Mouse (Mus musculus) midbrain, embryonic 15.5 days (tissue): ENCODE results near the gene Pld4. TPM values are rescaled to one million over a fixed set of nuclear protein-coding genes. Genes with fewer than 3 reads are reported as not detected.

Experiments used
- ATAC-seq: fragments of 200-750 bp; cut with Nextera tagmentation; replicated peaks from 2 replicates; pipeline ENCODE4 v1.8.0; 2017; ENCODE audit warnings: moderate TSS enrichment
- H3K27ac ChIP-seq: fragments of 300-500 bp; sonication (generic); 2 replicates; pipeline ENCODE4 v1.5.1; 2015; ENCODE audit warnings: mild to moderate bottlenecking, inconsistent platforms
- H3K27me3 ChIP-seq: fragments of 300-500 bp; sonication (generic); replicated peaks from 2 replicates; pipeline ENCODE4 v1.6.1; 2015; ENCODE audit warnings: inconsistent platforms
- H3K36me3 ChIP-seq: fragments of 300-500 bp; sonication (generic); replicated peaks from 2 replicates; pipeline ENCODE4 v1.6.1; 2015; ENCODE audit warnings: inconsistent platforms
- H3K4me1 ChIP-seq: fragments of 300-500 bp; sonication (generic); 2 replicates; pipeline ENCODE4 v1.6.1; 2015; ENCODE audit warnings: inconsistent platforms
- H3K4me2 ChIP-seq: fragments of 300-500 bp; sonication (generic); 2 replicates; pipeline ENCODE4 v1.6.1; 2015; ENCODE audit warnings: inconsistent platforms, mild to moderate bottlenecking, moderate library complexity
- H3K4me3 ChIP-seq: fragments of 300-500 bp; sonication (generic); 2 replicates; pipeline ENCODE4 v1.5.1; 2015; ENCODE audit warnings: mild to moderate bottlenecking, inconsistent platforms
- H3K9ac ChIP-seq: fragments of 300-500 bp; sonication (generic); 2 replicates; pipeline ENCODE4 v1.6.1; 2015; ENCODE audit warnings: mild to moderate bottlenecking, inconsistent platforms
- H3K9me3 ChIP-seq: fragments of 300-500 bp; sonication (generic); 2 replicates; pipeline ENCODE4 v1.6.1; 2016; ENCODE audit warnings: inconsistent platforms
- WGBS: fragments of 180-500 bp; shearing (Covaris S2); methylation state at CpG from one replicate; pipeline ENCODE4 v1.1.7; 2015; ENCODE audit warnings: mixed read lengths; 5-methylcytosine and 5-hydroxymethylcytosine counted together
- polyA plus RNA-seq: library from polyadenylated mRNA; unstranded; fragments of >200 nt; fragmentation: Nextera tagmentation; extraction: Ambion mirVana; gene quantifications from 2 replicates; pipeline ENCODE4 v1.2.1, GENCODE M21; 2015

The Pld4 gene
- polyA plus RNA-seq, 1 experiment from 2014 or later: 7.3 TPM

DNA sequence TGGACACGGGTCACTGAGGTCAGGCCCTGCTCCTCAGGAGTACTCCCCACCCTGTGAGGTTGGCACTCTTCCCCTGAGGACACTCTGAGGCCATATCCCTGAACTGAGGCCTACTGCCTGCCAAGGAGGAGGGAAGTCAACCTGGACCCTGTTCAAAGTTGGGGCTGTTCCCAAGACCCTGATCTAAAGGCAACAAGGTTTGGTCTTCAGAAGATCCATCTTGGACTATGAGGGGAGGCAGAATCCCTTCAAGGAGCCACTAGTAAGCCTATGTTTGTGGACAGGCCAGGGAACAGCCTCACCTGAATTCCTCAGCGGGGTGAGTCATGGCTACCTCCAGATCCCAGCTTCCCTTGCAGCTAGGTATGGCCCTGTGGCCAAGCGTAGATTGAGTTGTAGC is 984 bp upstream of the Pld4 start:
- H3K27me3 ChIP-seq: no peaks in the 10 kb centered on the region
- no peaks in the 10 kb centered on the region for H3K36me3 ChIP-seq
- no peak overlapping the region for H3K4me3 ChIP-seq
- no peak overlapping the region for H3K4me2 ChIP-seq
- WGBS: 90% methylated on average over 3 of the region's 3 CpGs
- no peak for ATAC-seq
- no peak overlapping the region for H3K9ac ChIP-seq
- H3K4me1 ChIP-seq: no peaks in the 10 kb centered on the region
- no peaks in the 10 kb centered on the region for H3K9me3 ChIP-seq
- no peak overlapping the region for H3K27ac ChIP-seq

DNA sequence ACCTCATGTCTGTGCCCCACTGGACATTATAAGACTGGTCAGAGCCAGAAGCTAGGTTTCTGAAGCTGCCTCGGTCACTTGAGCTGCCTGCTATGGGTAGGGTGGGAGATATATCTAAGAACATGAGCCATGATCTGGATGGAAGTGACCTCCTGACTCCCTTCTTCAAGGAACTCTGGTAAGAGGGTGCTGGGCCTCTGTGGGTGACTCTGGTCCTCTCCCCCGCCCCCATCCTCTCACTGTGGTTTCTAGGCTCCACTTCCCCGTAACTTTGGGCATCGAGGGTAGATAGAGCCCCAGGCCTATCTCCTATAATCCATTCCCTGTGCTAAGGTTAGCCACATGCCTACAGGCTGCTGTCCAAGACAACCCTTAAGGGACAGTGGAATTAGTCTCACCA is 956 bp downstream of the Pld4 start:
- Histone ChIP-seq H3K9me3 (no peaks in the 10 kb centered on the region), H3K4me1 (no peaks in the 10 kb centered on the region), H3K4me2 (no peak overlapping the region), H3K9ac (no peak overlapping the region), H3K27ac (no peak overlapping the region), H3K36me3 (no peaks in the 10 kb centered on the region), H3K4me3 (no peak overlapping the region), H3K27me3 (no peaks in the 10 kb centered on the region)
- no peak for ATAC-seq
- 87% methylated on average over 4 of the region's 4 CpGs for WGBS

DNA sequence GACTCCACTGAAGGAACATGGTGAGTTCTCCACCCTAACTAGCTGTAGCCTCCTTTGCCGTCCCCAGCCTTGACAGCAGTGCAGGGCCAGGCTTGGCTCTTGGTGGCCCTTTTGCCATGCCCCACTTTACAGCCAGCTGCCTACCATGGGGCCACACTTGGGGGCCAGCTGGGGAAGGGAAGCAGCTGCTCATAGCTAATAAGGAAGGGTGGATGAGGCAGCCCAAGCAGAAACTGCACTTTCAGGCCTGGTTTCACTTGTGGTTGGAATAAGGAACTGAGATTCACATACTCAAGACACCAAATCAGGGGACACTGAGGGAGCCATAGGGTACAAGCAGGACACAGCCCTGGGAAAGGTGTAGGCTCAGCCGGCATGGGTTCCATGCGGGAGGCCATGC is 1.6 kb downstream of the Pld4 start:
- Histone ChIP-seq H3K27me3 (no peaks in the 10 kb centered on the region), H3K36me3 (no peaks in the 10 kb centered on the region), H3K4me2 (no peak overlapping the region), H3K9me3 (no peaks in the 10 kb centered on the region), H3K27ac (no peak overlapping the region), H3K9ac (no peak overlapping the region), H3K4me3 (no peak overlapping the region), H3K4me1 (no peaks in the 10 kb centered on the region)
- no peak for ATAC-seq
- WGBS: 90% methylated on average over 3 of the region's 3 CpGs

DNA sequence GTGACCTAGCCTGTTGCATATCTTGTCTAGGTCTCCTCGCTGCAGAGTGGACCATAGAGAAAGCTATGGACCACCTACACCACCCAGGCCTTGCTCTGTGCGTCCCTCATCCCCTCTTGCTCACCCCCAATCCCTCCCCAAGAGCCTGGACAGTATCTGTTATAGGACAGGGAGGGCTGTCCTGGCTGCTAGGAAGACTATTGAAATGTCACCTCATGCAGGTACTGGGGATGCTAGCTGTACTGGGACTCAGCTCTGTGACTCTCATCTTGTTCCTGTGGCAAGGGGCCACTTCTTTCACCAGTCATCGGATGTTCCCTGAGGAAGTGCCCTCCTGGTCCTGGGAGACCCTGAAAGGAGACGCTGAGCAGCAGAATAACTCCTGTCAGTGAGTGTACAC is 2.7 kb downstream of the Pld4 start:
- Histone ChIP-seq H3K9me3 (no peaks in the 10 kb centered on the region), H3K27me3 (no peaks in the 10 kb centered on the region), H3K36me3 (no peaks in the 10 kb centered on the region), H3K4me2 (no peak overlapping the region), H3K4me1 (no peaks in the 10 kb centered on the region), H3K9ac (no peak overlapping the region), H3K27ac (no peak overlapping the region), H3K4me3 (no peak overlapping the region)
- ATAC-seq: no peak
- 84% methylated on average over 4 of the region's 4 CpGs for WGBS

DNA sequence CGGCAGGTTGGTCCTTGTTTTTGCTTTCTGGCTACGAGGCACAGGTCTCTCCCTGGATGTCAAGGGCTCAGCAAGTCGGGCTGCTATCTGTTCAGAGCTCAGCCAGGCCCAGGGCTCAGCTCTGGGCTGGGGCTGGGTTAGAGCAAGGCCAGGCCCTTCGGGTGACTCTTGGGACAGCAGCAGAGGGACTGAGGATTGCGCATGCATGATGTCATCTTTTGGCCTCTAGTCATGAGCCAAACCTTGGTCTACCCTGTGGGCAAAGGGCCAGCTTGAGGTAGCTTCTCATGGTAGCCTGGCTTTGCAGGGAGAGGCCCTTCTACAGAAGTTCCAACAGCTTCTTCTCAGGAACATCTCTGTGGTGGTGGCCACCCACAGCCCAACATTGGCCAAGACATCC is 3.7 kb downstream of the Pld4 start:
- WGBS: 83% methylated on average over 5 of the region's 5 CpGs
- Histone ChIP-seq H3K4me3 (no peak overlapping the region), H3K27me3 (no peaks in the 10 kb centered on the region), H3K36me3 (no peaks in the 10 kb centered on the region), H3K9ac (no peak overlapping the region), H3K4me2 (no peak overlapping the region), H3K27ac (no peak overlapping the region), H3K4me1 (no peaks in the 10 kb centered on the region), H3K9me3 (no peaks in the 10 kb centered on the region)
- no peak for ATAC-seq

DNA sequence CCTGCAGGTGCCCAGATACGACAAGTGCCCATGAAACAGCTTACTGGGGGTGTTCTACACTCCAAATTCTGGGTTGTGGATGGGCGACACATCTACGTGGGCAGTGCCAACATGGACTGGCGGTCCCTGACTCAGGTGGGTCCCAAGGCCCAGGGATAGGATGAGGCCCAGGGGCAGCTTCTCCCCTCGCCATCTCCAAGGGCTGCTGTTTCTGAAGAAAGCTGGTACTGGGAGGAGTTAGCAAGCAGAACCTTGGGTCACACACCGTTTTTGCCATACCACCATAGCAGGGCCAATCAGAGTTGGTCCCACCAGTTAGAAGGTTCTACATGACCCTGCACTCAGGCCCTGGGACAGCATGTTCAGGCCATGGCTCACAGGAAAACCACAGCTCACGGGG is 4.5 kb downstream of the Pld4 start:
- Histone ChIP-seq H3K27me3 (no peaks in the 10 kb centered on the region), H3K36me3 (no peaks in the 10 kb centered on the region), H3K4me3 (no peak overlapping the region), H3K9me3 (no peaks in the 10 kb centered on the region), H3K4me1 (no peaks in the 10 kb centered on the region), H3K9ac (no peak overlapping the region), H3K27ac (no peak overlapping the region), H3K4me2 (no peak overlapping the region)
- ATAC-seq: no peak
- WGBS: 84% methylated on average over 7 of the region's 7 CpGs

DNA sequence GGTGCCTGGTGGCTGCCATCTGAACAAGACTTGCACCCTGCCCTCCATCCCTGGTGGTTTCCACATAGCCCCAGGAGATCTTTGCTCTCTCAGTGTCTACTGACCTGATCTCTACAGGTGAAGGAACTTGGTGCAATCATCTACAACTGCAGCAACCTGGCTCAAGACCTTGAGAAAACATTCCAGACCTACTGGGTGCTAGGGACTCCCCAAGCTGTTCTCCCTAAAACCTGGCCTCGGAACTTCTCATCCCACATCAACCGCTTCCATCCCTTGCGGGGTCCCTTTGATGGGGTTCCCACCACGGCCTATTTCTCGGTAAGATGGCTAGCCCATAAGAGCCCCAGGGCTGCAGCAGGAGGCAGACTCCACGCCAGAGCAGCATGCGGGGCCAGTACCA is 6.1 kb downstream of the Pld4 start:
- H3K27me3 ChIP-seq: no peaks in the 10 kb centered on the region
- WGBS: 93% methylated on average over 7 of the region's 7 CpGs
- no peak for ATAC-seq

DNA sequence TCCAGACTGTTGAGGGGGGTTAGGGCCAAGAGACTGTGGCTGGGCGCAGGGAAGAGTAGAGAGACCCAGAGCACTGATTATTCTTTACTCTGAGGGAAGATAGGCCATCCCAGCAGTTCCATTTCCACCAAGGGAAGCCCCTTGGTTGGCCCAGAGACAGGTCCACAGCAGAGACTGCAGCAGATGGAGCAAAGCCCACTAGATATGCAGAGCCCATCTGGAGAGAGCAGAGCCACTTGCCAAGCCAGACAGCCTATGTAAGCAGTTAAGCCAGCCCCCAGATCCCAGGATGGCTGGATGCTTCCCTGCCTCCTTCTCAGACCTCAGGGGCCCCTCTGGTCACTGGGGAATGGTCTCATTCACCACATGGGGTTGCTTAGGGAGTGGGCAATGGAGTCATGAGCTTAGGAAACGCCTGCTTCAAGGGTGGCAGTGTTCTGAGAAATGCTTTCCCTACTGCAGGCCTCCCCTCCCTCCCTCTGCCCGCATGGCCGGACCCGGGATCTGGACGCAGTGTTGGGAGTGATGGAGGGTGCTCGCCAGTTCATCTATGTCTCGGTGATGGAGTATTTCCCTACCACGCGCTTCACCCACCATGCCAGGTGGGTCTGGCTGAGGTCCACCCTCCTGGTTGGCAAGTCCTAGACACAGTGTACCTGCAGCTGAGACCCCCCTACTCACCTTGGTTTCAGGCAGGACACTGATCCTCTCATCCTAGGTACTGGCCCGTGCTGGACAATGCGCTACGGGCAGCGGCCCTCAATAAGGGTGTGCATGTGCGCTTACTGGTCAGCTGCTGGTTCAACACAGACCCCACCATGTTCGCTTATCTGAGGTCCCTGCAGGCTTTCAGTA is 6.8 kb downstream of the Pld4 start:
- Histone ChIP-seq H3K36me3 (no peaks in the 10 kb centered on the region), H3K27ac (no peak overlapping the region), H3K9ac (no peak overlapping the region), H3K4me1 (no peaks in the 10 kb centered on the region), H3K4me2 (no peak overlapping the region), H3K27me3 (no peaks in the 10 kb centered on the region), H3K4me3 (no peak overlapping the region), H3K9me3 (no peaks in the 10 kb centered on the region)
- 86% methylated on average over 16 of the region's 16 CpGs for WGBS
- no peak for ATAC-seq

More for the DNA sequence above, 6.1 kb downstream of the Pld4 start:
- H3K9me3 ChIP-seq: no peaks in the 10 kb centered on the region
- no peaks in the 10 kb centered on the region for H3K4me1 ChIP-seq
- no peak overlapping the region for H3K27ac ChIP-seq
- H3K36me3 ChIP-seq: no peaks in the 10 kb centered on the region
- H3K4me2 ChIP-seq: no peak overlapping the region
- H3K4me3 ChIP-seq: no peak overlapping the region
- H3K9ac ChIP-seq: no peak overlapping the region

DNA sequence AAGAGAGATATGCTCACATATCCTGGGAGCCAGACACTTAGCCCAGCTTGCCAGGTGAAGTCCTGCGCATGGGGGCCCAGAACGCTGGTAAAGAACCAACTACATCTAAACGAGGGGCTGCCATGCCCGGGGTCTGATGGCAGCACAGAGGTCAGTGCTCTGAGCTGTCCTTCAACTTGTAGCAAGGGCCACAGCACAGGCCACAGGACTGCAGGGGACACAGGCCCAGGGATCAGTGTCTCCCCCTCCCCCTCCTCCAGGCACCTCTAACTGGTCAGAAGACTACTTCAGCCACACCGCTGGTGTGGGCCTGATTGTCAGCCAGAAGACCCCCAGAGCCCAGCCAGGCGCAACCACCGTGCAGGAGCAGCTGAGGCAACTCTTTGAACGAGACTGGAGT is 7.7 kb downstream of the Pld4 start:
- Histone ChIP-seq H3K9me3 (no peaks in the 10 kb centered on the region), H3K4me3 (no peak overlapping the region), H3K4me1 (no peaks in the 10 kb centered on the region), H3K9ac (no peak overlapping the region), H3K27me3 (no peaks in the 10 kb centered on the region), H3K4me2 (no peak overlapping the region), H3K27ac (no peak overlapping the region), H3K36me3 (no peaks in the 10 kb centered on the region)
- WGBS: 91% methylated on average over 8 of the region's 8 CpGs
- no peak for ATAC-seq

DNA sequence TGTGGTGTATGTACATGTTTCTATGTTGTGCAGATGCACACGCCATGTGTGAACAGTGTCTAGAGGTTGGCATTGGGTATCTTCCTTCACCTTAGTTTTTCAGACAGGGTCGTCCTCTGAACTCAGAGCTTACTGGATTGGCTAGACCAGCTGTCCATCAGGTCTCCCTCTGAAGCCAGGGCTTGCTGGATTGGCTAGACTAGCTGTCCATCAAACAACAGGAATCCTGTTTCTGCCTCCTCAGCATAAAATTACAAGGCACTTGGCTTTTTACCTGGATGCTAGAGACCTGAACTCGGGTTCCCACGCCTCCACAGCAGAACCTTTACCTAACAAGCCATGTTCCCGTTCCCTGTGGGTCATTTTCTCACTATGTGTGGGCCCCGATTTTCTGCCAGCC is 8.6 kb downstream of the Pld4 start:
- Histone ChIP-seq H3K4me3 (no peak overlapping the region), H3K27me3 (no peaks in the 10 kb centered on the region), H3K36me3 (no peaks in the 10 kb centered on the region), H3K27ac (no peak overlapping the region), H3K9me3 (no peaks in the 10 kb centered on the region), H3K4me1 (no peaks in the 10 kb centered on the region), H3K9ac (no peak overlapping the region), H3K4me2 (no peak overlapping the region)
- ATAC-seq: no peak
- WGBS: 90% methylated on average over 6 of the region's 6 CpGs

DNA sequence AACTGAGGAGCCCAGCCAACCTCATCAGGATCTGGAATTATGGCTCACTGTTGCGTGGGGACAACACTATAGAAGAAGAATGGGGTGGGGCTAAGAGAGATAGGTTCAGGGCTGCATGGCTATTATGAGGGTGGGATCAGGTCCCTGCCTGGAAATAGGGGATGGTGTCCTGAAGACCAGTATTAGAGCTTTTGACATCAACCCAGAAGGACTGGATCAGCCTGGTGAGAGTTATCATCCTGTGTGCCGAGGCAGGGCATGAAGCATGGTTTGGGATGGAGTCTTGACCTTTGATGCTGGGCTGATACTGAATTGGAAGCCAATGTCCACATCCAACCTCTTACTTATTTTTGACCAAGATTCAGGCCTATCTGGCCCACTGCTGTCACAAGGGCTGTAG is 9.3 kb downstream of the Pld4 start:
- H3K4me1 ChIP-seq: no peaks in the 10 kb centered on the region
- ATAC-seq: no peak
- no peaks in the 10 kb centered on the region for H3K9me3 ChIP-seq
- no peaks in the 10 kb centered on the region for H3K36me3 ChIP-seq
- WGBS: 79% methylated on average over 2 of the region's 2 CpGs
- H3K27me3 ChIP-seq: no peaks in the 10 kb centered on the region
- no peak overlapping the region for H3K27ac ChIP-seq
- H3K9ac ChIP-seq: no peak overlapping the region
- no peak overlapping the region for H3K4me2 ChIP-seq
- no peak overlapping the region for H3K4me3 ChIP-seq

DNA sequence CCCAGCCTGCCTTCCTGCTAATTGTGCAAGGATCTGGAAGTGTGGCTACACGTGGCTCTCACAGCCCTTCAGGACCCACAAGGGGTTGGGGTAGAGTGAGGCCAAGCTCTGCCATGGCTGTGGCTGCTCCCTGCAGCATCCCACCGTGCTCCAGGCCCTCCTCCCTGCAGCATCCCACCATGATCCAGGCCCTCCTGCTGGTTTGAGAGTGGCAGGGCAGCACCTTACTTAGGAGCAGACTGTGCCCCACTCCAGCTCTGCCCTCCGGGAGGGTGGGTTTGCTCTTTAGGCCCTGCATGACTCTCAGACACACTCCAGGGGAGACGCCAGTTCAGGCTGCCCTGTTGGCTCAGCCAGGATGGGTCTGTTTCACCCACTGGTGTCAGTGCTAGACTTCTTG is 9.9 kb downstream of the Pld4 start:
- WGBS: 88% methylated on average over 4 of the region's 4 CpGs
- Histone ChIP-seq H3K4me2 (no peak overlapping the region), H3K4me1 (no peaks in the 10 kb centered on the region), H3K9me3 (no peaks in the 10 kb centered on the region), H3K36me3 (no peaks in the 10 kb centered on the region), H3K4me3 (no peak overlapping the region), H3K9ac (no peak overlapping the region), H3K27ac (no peak overlapping the region), H3K27me3 (no peaks in the 10 kb centered on the region)
- ATAC-seq: no peak

DNA sequence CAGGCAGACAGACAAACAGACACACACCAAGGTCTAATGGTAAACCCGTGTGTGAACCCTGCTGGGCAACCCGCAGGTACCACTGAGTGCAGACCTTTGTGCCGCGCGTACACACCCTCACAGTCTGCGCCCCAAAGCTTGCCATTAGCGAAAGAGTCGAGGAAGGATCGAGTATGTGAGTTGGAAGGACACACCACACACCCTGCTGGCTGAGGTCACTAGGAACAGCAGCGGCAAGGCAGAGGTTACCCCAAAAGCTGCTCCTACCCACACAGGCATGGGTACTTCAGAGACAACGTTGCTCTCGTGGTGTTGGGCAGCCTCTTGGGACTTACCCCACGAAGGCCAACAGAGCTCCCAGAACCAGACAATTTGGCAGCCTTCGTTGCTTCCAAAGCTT is 11.9 kb downstream of the Pld4 start:
- no peak overlapping the region for H3K4me2 ChIP-seq
- no peak overlapping the region for H3K4me3 ChIP-seq
- ATAC-seq: no peak
- no peak overlapping the region for H3K27ac ChIP-seq
- no peak overlapping the region for H3K9ac ChIP-seq
- H3K9me3 ChIP-seq: no peaks in the 10 kb centered on the region
- H3K4me1 ChIP-seq: no peaks in the 10 kb centered on the region
- no peaks in the 10 kb centered on the region for H3K36me3 ChIP-seq
- no peaks in the 10 kb centered on the region for H3K27me3 ChIP-seq
- 93% methylated on average over 14 of the region's 14 CpGs for WGBS
